Mouse (Mus musculus): ENCODE measurements around the gene Vps36. TPM values are rescaled to one million over a fixed set of nuclear protein-coding genes. Genes with fewer than 3 reads are reported as not detected.

The Vps36 gene
- polyA plus RNA-seq, 2 experiments = 4.9 to 7.8 TPM

DNA sequence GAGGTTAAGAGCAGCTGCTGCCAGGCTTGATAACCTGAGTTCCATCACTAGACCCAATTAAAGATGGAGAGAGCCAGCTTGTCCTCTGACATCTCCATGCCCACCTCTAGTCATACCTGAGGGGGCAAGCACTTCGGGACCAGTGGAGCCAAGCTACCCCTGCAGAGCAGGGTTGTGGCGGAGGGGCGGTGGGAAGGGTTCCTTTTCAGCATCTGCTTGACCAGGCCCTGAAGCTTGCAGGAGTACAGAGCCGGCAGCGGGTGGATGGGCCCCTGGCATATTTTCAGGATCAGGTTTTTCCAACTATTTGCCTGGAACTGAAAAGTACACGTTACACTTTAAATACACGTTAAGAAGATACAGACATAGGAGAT is 44.3 kb upstream of the Vps36 start:
- Histone ChIP-seq H3K4me3 (ENCODE audit: insufficient read depth in 1 of 2, low read depth in 2 of 2, low read length in 2 of 2) (no peak overlapping the region), H3K27me3 (ENCODE audit: control insufficient read depth, insufficient read depth, low read length) (no peaks in the 10 kb centered on the region), H3K36me3 (replicated peaks; ENCODE audit: control insufficient read depth, insufficient read depth, low read depth) (no peaks in the 10 kb centered on the region), H3K4me1 (replicated peaks; ENCODE audit: control insufficient read depth in 2 of 2, insufficient read depth in 2 of 2, low read length in 1 of 2) (peaks cover 0 to 10% of the 10 kb centered on the region in 2 experiments), H3K9ac (replicated peaks) (no peak overlapping the region), H3K4me2 (ENCODE audit: low read depth) (no peak overlapping the region), H3K9me3 (ENCODE audit: control insufficient read depth, low read length) (no peaks in the 10 kb centered on the region), H3K27ac (no peak overlapping the region)
- no peak for DNase-seq (ENCODE audit: low read depth in 3 of 3, low spot score in 3 of 3)
- TF ChIP-seq CTCF (IDR thresholded peaks at IDR 0.05; ENCODE audit: low read depth) (no peak), EP300 (IDR thresholded peaks at IDR 0.05; ENCODE audit: low read depth) (no peak)
- WGBS (ENCODE audit: insufficient replicate concordance) = 82% methylated on average over 7 of the region's 7 CpGs
- ATAC-seq (ENCODE audit: insufficient read depth) = no peak

DNA sequence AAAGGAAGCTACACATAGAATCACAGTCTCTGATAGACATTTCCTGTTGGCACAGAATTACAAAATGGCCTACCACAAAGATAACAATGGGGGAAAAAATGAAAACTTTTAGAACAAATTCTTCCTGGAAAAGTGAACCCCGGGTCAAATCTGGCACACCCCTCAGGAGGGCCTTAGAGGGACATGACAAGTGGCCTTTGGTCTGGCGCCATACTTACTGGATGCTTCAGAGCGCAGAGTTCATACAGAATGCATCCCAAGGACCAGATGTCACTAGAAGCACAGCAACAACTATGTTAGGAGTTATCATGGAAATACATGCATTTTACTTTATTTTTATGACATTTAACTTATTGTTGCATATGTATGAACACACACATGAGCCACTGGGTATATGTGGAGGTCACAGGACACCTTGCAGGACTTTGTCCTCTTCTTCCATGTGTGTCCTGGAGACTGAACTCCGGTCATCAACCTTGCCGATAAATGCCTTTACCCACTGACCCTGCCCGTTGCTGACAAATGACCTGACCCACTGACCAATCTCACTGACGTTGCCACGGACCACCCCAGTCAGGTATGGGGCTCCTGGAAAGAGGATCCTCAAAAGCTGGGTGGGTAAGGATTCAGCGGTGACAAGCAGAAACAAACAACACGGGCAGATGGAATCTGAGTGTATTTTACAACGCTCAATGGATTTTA is 42.8 kb upstream of the Vps36 start:
- H3K36me3 ChIP-seq (replicated peaks; ENCODE audit: control insufficient read depth, insufficient read depth, low read depth) = no peaks in the 10 kb centered on the region
- H3K4me1 ChIP-seq (replicated peaks; ENCODE audit: control insufficient read depth in 2 of 2, insufficient read depth in 2 of 2, low read length in 1 of 2) = no peaks in the 10 kb centered on the region
- WGBS (ENCODE audit: insufficient replicate concordance) = 79% methylated on average over 11 of the region's 11 CpGs
- H3K9ac ChIP-seq (replicated peaks) = no peak overlapping the region
- H3K4me2 ChIP-seq (ENCODE audit: low read depth) = no peak overlapping the region
- DNase-seq (ENCODE audit: low read depth in 3 of 3, low spot score in 3 of 3) (no peak), ATAC-seq (ENCODE audit: insufficient read depth) (no peak)
- no peak overlapping the region for H3K4me3 ChIP-seq (ENCODE audit: insufficient read depth in 1 of 2, low read depth in 2 of 2, low read length in 2 of 2)
- no peaks in the 10 kb centered on the region for H3K9me3 ChIP-seq (ENCODE audit: control insufficient read depth, low read length)
- H3K27ac ChIP-seq = no peak overlapping the region
- H3K27me3 ChIP-seq (ENCODE audit: control insufficient read depth, insufficient read depth, low read length) = no peaks in the 10 kb centered on the region
- no peak for TF ChIP-seq CTCF (IDR thresholded peaks at IDR 0.05; ENCODE audit: low read depth)
- TF ChIP-seq EP300 (IDR thresholded peaks at IDR 0.05; ENCODE audit: low read depth) = no peak

DNA sequence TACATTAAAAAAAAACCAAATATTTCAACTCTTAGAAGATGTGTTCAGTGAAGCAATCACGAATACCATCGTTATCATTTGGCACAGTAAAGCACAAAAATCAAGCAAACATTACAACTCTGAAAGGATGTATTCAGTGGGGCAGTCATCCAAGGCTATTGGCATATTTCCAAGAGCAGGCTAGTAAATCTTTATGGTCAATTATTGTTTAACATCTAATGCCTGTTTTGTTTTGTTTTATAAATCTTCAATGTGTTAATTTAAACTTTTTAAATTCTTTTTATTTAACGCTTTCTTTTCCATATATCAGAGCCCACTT is 42.3 kb upstream of the Vps36 start:
- H3K36me3 ChIP-seq (replicated peaks; ENCODE audit: control insufficient read depth, insufficient read depth, low read depth) = no peaks in the 10 kb centered on the region
- H3K4me2 ChIP-seq (ENCODE audit: low read depth) = no peak overlapping the region
- WGBS (ENCODE audit: insufficient replicate concordance) = 60% methylated on average over 3 of the region's 3 CpGs
- no peaks in the 10 kb centered on the region for H3K4me1 ChIP-seq (replicated peaks; ENCODE audit: control insufficient read depth in 2 of 2, insufficient read depth in 2 of 2, low read length in 1 of 2)
- H3K9me3 ChIP-seq (ENCODE audit: control insufficient read depth, low read length) = no peaks in the 10 kb centered on the region
- DNase-seq (ENCODE audit: low read depth in 3 of 3, low spot score in 3 of 3) = no peak
- no peak overlapping the region for H3K9ac ChIP-seq (replicated peaks)
- H3K4me3 ChIP-seq (ENCODE audit: insufficient read depth in 1 of 2, low read depth in 2 of 2, low read length in 2 of 2) = no peak overlapping the region
- TF ChIP-seq EP300 (IDR thresholded peaks at IDR 0.05; ENCODE audit: low read depth) = no peak
- no peak for TF ChIP-seq CTCF (IDR thresholded peaks at IDR 0.05; ENCODE audit: low read depth)
- no peak overlapping the region for H3K27ac ChIP-seq
- no peak for ATAC-seq (ENCODE audit: insufficient read depth)
- no peaks in the 10 kb centered on the region for H3K27me3 ChIP-seq (ENCODE audit: control insufficient read depth, insufficient read depth, low read length)

DNA sequence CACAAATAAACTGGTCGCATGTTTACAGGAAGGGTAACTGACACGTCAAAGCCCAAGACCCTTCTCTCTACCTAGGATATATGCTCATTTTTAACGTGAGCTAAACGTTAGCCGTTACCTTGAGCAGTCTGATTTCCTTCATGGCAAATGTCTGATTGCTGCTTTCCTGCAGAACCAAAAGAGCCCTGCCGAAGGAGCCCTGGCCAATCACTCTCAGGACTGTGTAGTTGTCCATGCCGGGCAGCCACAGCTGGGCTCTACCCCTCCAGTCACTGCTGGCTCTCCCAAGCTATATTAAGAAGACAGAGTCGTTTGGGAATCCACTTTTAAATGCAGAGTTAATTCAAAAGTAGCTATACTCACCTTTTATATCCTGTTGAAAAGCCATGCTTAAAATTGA is 30.4 kb upstream of the Vps36 start:
- Histone ChIP-seq H3K4me3 (ENCODE audit: insufficient read depth in 1 of 2, low read depth in 2 of 2, low read length in 2 of 2) (no peak overlapping the region), H3K4me2 (ENCODE audit: low read depth) (no peak overlapping the region), H3K27me3 (ENCODE audit: control insufficient read depth, insufficient read depth, low read length) (no peaks in the 10 kb centered on the region), H3K9ac (replicated peaks) (no peak overlapping the region), H3K27ac (no peak overlapping the region), H3K9me3 (ENCODE audit: control insufficient read depth, low read length) (no peaks in the 10 kb centered on the region), H3K4me1 (replicated peaks; ENCODE audit: control insufficient read depth in 2 of 2, insufficient read depth in 2 of 2, low read length in 1 of 2) (peaks cover 5 to 6% of the 10 kb centered on the region in 2 experiments), H3K36me3 (replicated peaks; ENCODE audit: control insufficient read depth, insufficient read depth, low read depth) (no peaks in the 10 kb centered on the region)
- 77% methylated on average over 8 of the region's 8 CpGs for WGBS (ENCODE audit: insufficient replicate concordance)
- ATAC-seq (ENCODE audit: insufficient read depth) (no peak), DNase-seq (ENCODE audit: low read depth in 3 of 3, low spot score in 3 of 3) (no peak)
- TF ChIP-seq EP300 (IDR thresholded peaks at IDR 0.05; ENCODE audit: low read depth) (no peak), CTCF (IDR thresholded peaks at IDR 0.05; ENCODE audit: low read depth) (no peak)

DNA sequence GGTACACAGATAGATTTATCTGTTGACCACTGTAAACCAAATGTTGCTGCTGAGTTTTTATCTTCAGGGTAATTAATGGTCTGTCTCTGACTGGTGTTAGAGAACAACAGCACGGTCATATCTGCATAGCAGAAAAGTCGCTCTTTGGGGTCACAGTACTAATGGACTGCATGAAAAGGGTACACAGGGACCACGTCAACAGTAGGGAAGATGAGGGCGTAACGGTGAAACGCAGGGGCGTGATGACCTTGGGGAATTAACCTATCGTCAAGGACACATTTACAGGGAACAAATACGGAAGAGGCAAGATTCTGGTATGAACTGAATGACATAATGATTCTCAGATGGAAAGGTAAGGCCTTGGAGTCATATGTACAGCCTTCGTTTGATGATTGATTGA is 28.2 kb upstream of the Vps36 start:
- H3K4me3 ChIP-seq (ENCODE audit: insufficient read depth in 1 of 2, low read depth in 2 of 2, low read length in 2 of 2) = no peak overlapping the region
- H3K27me3 ChIP-seq (ENCODE audit: control insufficient read depth, insufficient read depth, low read length) = no peaks in the 10 kb centered on the region
- no peak overlapping the region for H3K4me2 ChIP-seq (ENCODE audit: low read depth)
- ATAC-seq (ENCODE audit: insufficient read depth) = no peak
- H3K4me1 ChIP-seq (replicated peaks; ENCODE audit: control insufficient read depth in 2 of 2, insufficient read depth in 2 of 2, low read length in 1 of 2) = peaks cover 5 to 6% of the 10 kb centered on the region in 2 experiments
- no peak overlapping the region for H3K27ac ChIP-seq
- 78% methylated on average over 10 of the region's 10 CpGs for WGBS (ENCODE audit: insufficient replicate concordance)
- no peak overlapping the region for H3K9ac ChIP-seq (replicated peaks)
- no peaks in the 10 kb centered on the region for H3K9me3 ChIP-seq (ENCODE audit: control insufficient read depth, low read length)
- no peak for DNase-seq (ENCODE audit: low read depth in 3 of 3, low spot score in 3 of 3)
- no peak for TF ChIP-seq CTCF (IDR thresholded peaks at IDR 0.05; ENCODE audit: low read depth)
- no peak for TF ChIP-seq EP300 (IDR thresholded peaks at IDR 0.05; ENCODE audit: low read depth)
- H3K36me3 ChIP-seq (replicated peaks; ENCODE audit: control insufficient read depth, insufficient read depth, low read depth) = peaks cover 10% of the 10 kb centered on the region

Measured in liver, embryonic 14.5 days (tissue).